Mouse (Mus musculus): ENCODE data around the gene Lrrc8a.

DNA sequence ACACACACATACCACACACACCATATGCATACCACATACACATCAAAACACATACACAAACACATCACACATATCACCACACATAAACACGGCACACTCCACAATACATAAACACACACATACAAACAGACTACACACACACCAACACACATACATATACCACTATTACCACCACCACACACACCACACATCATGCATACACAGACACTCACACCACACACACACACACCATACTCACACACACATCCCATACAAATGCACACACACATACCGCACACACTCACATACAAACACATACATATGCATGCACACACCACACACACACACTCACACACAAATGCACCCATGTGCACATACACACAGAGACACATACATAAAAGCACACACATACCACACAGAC is 30.0 kb downstream of the Lrrc8a start:
- TF ChIP-seq CTCF (IDR thresholded peaks at IDR 0.05; ENCODE audit: low read depth, low read length) (no peak), POLR2A (IDR thresholded peaks at IDR 0.05; ENCODE audit: borderline replicate concordance, low read depth, low read length) (no peak)
